Comparison of ENCODE assay signal across 20 mouse cellular contexts in the genomic region with DNA sequence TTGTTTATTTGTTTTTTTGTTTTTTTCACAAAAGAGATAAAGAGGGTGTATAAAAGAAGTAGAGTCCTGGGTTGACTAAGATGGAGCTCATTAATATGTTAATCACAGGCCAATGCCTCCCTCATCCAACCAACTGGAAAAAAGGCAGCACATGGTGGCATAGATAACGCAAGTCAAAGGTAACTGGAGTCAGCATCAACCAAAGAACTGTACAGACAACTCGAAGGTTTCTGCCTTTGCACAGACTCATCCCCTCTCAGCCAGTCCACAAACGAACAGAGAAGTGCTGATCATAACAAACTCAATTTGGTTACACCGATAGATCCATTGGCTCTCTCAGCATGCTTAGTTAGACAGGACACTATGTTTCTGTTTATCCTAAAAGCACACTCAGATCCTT.
"Had no signal": no experiment of that assay in that cellular context is flagged by ENCODE, and none has a peak within 500 bp of the region (broad histone marks: within the 10 kb centered on the region; RNA-seq: fewer than 3 reads in every experiment).

No protein-coding gene starts in this region.

- H3K27me3 ChIP-seq: lung, embryonic 15.5 days; midbrain, embryonic 13.5 days; midbrain, embryonic 15.5 days; neural tube, embryonic 13.5 days; neural tube, embryonic 15.5 days had no signal

- ATAC-seq: liver, postnatal 0 days; lung, postnatal 0 days; midbrain, embryonic 13.5 days; midbrain, embryonic 15.5 days had no signal

- H3K4me1 ChIP-seq: midbrain, embryonic 15.5 days; neural tube, embryonic 13.5 days; neural tube, embryonic 15.5 days had no signal

- H3K27ac ChIP-seq: lung, embryonic 15.5 days; midbrain, embryonic 10.5 days; midbrain, embryonic 13.5 days; midbrain, embryonic 15.5 days; neural tube, embryonic 13.5 days; neural tube, embryonic 15.5 days had no signal

- H3K4me2 ChIP-seq: lung, embryonic 15.5 days; midbrain, embryonic 13.5 days; midbrain, embryonic 15.5 days; neural tube, embryonic 13.5 days; neural tube, embryonic 15.5 days had no signal

- H3K36me3 ChIP-seq: lung, embryonic 15.5 days; midbrain, embryonic 10.5 days; midbrain, embryonic 13.5 days; midbrain, embryonic 15.5 days; neural tube, embryonic 13.5 days; neural tube, embryonic 15.5 days had no signal

- DNase-seq: liver, postnatal 0 days; lung, adult 2 months; lung, postnatal 14 days; lung, postnatal 36 days; retina, postnatal 1 day; right cerebral cortex, adult 18-20 months; right cerebral cortex, postnatal 25 days; right cerebral cortex, postnatal 4 days; spleen, adult 18-20 months; thymus, adult 18-20 months; thymus, postnatal 14 days; thymus, postnatal 36 days had no signal

- H3K4me3 ChIP-seq: lung, embryonic 15.5 days; midbrain, embryonic 10.5 days; midbrain, embryonic 13.5 days; midbrain, embryonic 15.5 days; myocyte; neural tube, embryonic 13.5 days; neural tube, embryonic 15.5 days had no signal

- H3K9me3 ChIP-seq: lung, embryonic 15.5 days; midbrain, embryonic 10.5 days; midbrain, embryonic 13.5 days; midbrain, embryonic 15.5 days; neural tube, embryonic 13.5 days; neural tube, embryonic 15.5 days had no signal

- H3K9ac ChIP-seq: liver, postnatal 0 days; lung, embryonic 15.5 days; midbrain, embryonic 13.5 days; midbrain, embryonic 15.5 days; neural tube, embryonic 13.5 days; neural tube, embryonic 15.5 days had no signal
